Mouse (Mus musculus) hindlimb bud, embryonic 11.5 days (tissue): ENCODE results near the gene Polr2e.

Experiments
- DNase-seq: peaks from one replicate; pipeline ENCODE4 v3.0.0-alpha.2; 2012; ENCODE audit warnings: low read depth, low spot score; ENCODE audit errors: extremely low spot score

The Polr2e gene

DNA sequence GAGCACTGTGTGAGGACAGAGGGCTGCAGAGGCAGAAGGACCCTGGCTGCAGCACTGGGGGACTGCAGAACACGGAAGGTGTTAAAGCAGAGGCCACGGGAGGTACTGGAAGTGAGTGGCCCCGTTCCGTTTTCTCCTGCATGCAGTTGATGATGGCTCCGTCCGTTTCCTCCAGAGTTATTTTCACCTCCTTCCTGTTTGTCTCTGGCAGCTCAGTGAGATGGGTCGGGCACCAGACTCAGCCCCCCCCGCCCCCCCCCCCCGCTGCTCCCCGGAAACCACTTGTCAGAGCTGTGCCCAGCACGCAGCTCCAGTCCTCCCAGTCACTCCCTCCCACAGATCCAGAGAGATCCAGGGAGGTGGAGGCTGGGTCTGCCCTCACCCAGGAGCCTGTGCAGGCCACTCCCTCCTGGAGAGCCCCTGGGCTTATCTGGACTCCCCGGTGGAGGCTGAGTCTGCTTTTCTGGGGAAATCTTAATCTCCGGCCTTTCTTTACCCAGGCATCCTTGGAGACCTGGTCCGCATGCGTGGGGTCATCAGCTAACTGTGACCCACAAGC is 20.8 kb downstream of the Polr2e start:
- no peak for DNase-seq

GRCm38 (mm10) chr10:80017771-80018170 is 21.8 kb downstream of the Polr2e start:
- DNase-seq: no peak

- no peak for DNase-seq
Measured at GRCm38 (mm10) chr10:80017361-80017760, 22.2 kb downstream of the Polr2e start.

DNA sequence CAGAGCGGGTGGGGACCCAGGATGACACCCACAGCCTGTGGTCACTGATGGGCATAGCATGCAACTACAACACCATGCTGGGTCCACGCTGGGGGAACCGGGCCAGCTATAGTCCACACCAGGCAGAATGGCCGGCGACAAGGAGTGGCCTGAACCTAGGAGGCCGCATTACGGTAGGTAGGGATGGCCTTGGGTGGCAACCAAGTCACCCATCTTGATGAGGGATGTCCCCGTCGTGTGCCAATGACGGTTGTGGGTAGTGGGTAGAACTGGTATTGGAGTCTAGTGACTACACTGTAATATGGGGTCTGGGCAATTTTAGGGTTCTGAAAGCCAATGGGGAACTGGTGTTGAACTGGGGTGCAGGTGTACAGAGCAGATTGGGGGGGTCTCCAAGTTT is 22.7 kb downstream of the Polr2e start:
- no peak for DNase-seq

GRCm38 (mm10) chr10:80016511-80016910 is 23.1 kb downstream of the Polr2e start, which contains the start of gene Arhgap45:
Gene Arhgap45, plus strand, starts transcription at chr10:80016653.
- no peak for DNase-seq

DNA sequence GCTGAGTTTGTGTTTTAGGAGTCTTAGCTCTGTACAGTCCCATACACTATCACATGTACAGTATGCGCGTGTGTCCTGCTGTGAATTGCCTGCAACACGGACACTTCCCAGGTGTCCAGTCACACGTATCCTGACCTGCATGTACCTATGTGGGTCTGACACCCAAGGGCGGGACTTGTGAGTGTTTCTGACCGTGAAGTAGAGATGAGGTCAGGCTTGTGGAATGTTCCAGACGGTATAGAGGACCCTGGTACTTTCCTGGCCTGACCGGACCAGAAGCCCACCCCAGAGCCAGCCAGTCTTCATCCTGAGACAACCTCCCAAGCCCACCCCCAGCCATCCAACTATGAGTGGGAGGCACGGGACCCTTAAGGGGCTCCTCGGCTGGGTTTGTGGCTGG is 24.0 kb downstream of the Polr2e start:
- DNase-seq: no peak

GRCm38 (mm10) chr10:80014484-80015290 is 24.9 kb downstream of the Polr2e start:
- DNase-seq: no peak

DNA sequence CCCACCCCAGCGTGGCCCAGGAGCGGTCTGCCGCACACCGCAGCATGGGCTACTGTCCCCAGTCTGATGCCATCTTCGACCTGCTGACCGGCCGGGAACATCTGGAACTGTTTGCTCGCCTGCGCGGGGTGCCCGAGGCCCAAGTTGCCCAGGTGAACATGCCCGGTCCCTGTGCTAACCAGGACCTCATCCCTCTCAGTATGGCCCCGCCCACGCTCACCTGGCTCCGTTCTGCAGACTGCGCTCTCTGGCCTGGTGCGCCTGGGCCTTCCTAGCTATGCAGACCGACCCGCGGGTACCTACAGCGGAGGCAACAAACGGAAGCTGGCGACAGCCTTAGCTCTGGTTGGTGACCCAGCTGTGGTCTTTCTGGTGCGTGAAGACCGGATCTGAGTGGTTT is 26.0 kb downstream of the Polr2e start:
- DNase-seq: no peak

DNA sequence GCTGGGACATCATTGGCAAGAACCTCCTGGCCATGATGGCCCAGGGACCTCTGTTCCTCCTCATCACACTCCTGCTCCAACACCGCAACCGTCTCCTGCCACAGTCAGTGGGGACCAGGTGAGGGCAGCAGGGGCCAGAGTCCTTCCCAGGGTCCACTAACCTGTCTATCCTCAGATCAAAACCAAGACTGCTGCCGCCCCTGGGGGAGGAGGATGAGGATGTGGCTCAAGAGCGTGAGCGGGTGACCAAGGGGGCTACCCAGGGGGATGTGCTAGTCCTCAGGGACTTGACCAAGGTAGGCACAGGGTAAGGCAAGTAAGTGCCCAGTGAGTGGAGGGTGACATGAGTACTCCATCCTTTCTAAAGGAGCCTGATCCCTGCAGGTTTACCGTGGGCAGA is 27.9 kb downstream of the Polr2e start:
- DNase-seq: no peak

- DNase-seq: no peak
Measured at GRCm38 (mm10) chr10:80004233-80004705, 35.3 kb downstream of the Polr2e start.

DNA sequence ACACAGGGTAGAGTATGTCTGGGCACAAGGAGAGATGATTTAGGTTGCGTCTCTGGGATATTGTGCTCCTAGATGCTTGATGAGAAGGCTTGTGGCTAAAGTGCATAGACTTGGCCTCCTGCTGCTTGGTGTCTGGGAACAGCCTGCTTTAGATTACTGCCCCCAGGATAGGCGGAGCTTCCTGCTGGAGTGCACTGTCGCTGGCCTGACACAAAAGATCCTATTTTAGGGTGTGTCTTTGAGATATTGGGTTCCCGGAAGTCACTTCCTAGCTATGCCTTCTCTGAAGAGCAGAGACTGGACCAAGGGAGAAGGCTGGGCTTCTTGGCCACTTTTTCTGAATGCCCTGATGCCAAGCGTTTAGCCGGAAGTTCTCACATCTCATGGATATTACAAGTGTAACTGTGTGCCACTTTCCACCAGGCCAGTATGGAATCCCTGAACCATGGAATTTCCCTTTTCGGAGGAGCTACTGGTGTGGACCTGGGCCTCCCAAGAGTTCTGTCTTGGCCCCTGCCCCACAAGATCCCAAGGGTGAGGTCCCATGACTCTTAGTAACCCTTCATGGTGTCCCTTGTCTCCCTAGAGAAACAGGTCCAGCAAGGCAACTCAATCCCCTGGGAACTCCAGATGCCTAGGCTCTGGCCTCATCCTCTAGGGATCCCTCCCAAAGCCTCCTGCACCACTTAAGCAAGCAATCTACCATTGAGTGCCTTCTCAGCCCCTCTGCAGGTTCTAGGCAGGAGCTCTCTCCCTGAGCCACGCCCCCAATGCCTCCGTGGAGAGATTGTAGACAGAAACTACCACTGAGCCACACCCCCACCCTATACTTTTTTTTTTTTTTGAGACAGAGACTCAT is 36.0 kb downstream of the Polr2e start:
- no peak for DNase-seq

GRCm38 (mm10) chr10:80002829-80003228 is 36.8 kb downstream of the Polr2e start:
- DNase-seq: no peak

DNA sequence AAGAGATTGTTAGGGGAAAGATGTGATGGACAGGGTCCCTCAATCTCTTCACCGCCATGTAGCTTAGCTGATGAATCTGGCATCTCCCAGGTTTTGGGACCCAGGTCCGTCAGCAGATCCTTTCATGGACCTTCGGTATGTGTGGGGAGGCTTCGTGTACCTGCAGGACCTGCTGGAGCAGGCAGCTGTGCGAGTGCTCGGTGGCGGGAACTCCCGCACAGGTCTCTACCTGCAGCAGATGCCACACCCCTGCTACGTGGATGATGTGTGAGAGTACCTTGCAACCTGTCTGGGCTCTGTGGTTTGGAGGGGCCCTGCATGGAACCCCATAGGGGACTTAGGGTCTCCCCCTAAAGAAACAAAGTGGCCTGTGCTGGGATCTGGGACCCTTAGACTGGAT is 37.6 kb downstream of the Polr2e start:
- no peak for DNase-seq

DNA sequence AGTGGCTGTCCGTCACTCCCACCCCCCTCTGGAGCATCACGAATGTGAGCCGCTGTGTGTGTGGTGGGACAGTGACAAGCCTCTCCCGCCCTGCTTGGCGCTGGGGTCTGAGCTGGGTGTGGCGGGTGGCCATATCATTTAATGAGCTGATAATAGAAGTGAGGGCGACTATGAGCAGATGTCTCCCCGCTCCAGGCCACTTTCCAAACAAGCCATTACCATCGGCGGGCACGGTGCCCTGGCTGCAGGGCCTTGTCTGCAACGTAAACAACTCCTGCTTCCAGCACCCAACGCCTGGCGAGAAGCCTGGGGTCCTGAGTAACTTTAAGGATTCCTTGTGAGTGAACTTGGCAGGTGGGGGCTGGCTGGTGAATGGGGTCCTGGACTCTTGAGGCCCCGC is 41.8 kb downstream of the Polr2e start:
- DNase-seq: no peak

DNA sequence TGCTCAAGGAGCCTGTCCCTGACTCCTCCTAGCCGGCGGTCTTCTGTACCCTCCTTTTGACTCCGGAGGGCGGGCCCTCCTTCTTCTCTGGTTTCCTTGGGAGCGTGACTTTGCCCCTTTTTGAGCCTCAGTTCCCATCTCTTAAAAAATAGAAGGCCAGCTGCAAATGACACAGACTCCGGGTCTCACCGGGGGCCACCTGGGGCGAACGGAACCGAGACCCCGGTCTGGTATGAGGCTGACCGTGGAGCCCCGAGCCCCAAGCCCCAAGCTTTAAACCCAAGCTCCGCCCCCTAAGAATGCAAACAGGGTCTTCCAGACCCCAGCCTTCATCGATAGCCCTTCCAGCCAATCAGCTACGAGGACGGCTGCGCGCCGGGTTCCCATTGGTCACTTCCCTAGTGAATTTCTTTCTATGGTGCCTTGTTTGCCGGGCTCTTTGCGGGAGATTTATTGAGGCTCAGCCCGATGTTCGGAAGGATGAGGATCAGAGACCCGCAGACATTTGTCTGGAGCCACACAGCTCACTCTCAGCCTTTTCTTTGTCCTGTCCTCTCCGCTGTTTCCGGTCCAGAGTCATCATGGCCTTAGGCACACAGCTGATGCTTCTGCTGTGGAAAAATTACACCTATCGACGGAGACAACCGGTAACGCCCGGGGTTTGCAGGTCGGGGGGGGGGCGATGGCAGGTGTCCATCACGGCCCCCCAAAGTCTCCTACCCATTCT is 42.4 kb downstream of the Polr2e start:
- DNase-seq: no peak

DNA sequence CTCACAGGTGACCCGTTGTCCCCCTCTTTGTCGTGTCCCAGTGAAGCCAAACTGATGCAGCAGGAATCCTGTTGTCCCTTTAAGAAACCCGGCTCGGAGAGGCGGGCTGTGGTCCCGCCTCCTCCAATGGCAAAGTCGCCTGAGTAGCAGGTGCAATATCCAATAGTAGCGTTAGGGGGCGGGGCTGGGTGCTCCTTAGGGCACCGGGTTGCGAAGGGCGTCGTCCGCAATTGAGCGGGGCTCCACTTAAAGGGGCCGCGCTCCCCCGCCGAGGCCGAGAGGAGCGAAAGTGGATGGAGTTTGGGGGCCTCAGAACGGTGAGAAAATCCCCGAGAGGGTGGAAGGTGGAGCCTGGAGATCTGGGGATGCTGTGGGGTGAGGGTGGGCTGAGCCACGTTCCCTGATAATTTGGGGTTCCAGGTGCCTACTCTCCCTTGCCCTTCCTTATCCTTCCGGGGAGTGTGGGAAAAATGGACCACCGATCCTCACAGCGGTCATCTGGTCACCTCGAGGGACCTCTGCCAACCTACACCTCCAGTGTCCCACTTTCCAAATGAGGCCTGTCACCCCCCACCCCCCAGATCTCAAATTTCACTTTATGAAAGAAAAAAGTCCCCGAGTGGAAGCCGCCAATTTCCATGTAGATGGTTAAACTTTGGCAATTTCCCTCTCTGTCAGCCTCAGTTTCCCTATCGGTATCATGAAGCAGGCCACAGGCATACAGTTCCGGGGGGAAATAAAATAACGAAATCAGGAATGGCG is 43.1 kb downstream of the Polr2e start, which contains the start of gene Abca7:
Gene Abca7, plus strand, starts transcription at position 223 of the 762 bp plus-strand sequence.
- no peak for DNase-seq

DNA sequence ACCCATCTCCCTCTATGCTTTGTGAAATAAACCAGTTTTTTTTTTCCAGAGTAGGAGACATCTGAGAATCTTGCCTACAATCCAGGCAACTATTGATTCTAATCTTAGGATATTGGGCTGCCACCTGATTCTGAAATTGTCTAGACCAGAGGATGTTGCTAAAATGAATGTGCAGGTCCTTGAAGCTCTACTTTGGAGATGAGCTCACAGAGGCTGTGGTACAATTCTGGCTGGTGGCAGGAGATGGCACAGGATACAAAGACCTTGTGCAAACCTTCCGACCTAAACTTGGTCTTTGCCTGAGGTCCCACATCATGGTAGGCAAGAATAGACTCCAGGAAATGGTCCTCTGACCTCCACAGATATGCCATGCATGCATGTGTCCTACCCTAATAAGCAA is 44.0 kb downstream of the Polr2e start:
- no peak for DNase-seq

GRCm38 (mm10) chr10:79994397-79995115 is 45.0 kb downstream of the Polr2e start:
- no peak for DNase-seq

DNA sequence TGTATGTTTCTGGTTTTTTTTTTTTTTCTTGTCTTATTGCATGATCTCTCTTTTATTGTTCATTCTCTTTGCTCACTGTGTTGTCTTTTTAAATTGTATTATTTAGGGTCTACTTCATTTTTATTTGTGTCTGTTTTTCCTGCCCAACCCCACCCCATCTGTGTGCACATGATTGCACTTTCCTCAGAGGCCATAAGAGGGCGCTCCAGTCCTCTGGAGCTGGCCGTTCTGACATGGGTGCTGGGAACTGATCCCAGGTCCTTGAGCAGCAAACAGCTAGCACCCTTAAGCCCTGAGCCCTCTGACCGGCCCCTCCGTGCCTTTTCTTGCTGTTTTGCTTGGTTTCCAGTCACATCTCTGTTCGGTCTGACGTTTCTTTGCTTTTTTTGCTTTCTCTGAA is 48.0 kb downstream of the Polr2e start:
- DNase-seq: no peak

DNA sequence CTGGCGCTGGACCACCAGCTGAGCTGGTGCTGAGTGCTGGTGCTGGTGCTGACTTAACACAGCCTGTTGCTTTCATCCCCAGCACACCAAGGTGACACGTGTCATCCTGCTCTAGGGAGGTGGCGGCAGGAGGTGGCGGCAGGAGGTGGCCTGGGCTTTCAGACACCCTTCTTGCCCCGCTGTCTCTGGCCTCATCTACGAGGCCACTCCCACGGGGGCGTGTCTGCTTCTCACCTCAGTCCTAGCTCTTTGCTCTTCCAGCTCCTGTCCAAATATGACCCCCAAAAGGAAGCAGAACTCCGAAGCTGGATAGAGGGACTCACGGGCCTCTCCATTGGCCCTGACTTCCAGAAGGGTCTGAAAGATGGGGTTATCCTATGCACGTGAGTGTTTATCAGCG is 48.5 kb downstream of the Polr2e start:
- no peak for DNase-seq
